Mouse (Mus musculus): ENCODE data around the gene Gm10096.
"Not testable (repeated sequence)": the region's sequence is repeated elsewhere in the genome, so short reads cannot be mapped to it uniquely, and the experiment has no call there.

Gene Gm10096

GRCm38 (mm10) chrX:28954602-28955001 lies at the start of gene Gm10096:
TSS of gene Gm10096 (minus strand) at chrX:28954702.
- not testable (repeated sequence) for DNase-seq (ENCODE audit: extremely low read depth, low read depth, low spot score)
